Mouse (Mus musculus) frontal cortex, adult 2 months (tissue): Measurements from ENCODE around the gene Ctsd. TPM values are rescaled to one million over a fixed set of nuclear protein-coding genes. Genes with fewer than 3 reads are reported as not detected.
"Not testable (repeated sequence)": the region's sequence is repeated elsewhere in the genome, so short reads cannot be mapped to it uniquely, and the experiment has no call there.

Source experiments
- DNase-seq, 2 experiments: peaks; one replicate each; pipeline ENCODE4 v3.0.0; 2022; ENCODE audit warnings: low spot score in 1 of 2; ENCODE audit errors: extremely low spot score in 1 of 2
- polyA plus RNA-seq: library from polyadenylated mRNA; depleted of rRNA; stranded (reverse); fragments of >200 nt; gene quantifications from 2 replicates; pipeline ENCODE4 v1.2.3, GENCODE M21; 2012; rRNA removed

Ctsd gene
- polyA plus RNA-seq: 383 and 391 TPM in 2 replicates

- peak; percentile 95 to 98 for DNase-seq
Observed at GRCm38 (mm10) chr7:142387419-142388148, at the start of gene Ctsd. Gene Ctsd, minus strand, starts transcription at chr7:142388038.

GRCm38 (mm10) chr7:142437324-142437723 is 49.5 kb upstream of the Ctsd start:
- DNase-seq: no peak

GRCm38 (mm10) chr7:142435524-142435923 is 47.7 kb upstream of the Ctsd start:
- DNase-seq: peak in 1 of 2 experiments; percentile 93

GRCm38 (mm10) chr7:142434137-142434865 is 46.5 kb upstream of the Ctsd start, which contains the start of gene Syt8:
Gene Syt8, plus strand, starts transcription at chr7:142434850.
- DNase-seq: no peak

- no peak for DNase-seq
Observed at GRCm38 (mm10) chr7:142433623-142434022, 45.8 kb upstream of the Ctsd start.

- no peak for DNase-seq
Observed at GRCm38 (mm10) chr7:142431106-142431505, 43.3 kb upstream of the Ctsd start.

- peak in 1 of 2 experiments; percentile 29 for DNase-seq
Observed at GRCm38 (mm10) chr7:142430160-142430678, 42.4 kb upstream of the Ctsd start.

- no peak for DNase-seq
Observed at GRCm38 (mm10) chr7:142428213-142428612, 40.4 kb upstream of the Ctsd start.

GRCm38 (mm10) chr7:142425641-142426213 is 37.9 kb upstream of the Ctsd start:
- DNase-seq: no peak

- DNase-seq: no peak
Observed at GRCm38 (mm10) chr7:142421826-142422225, 34.0 kb upstream of the Ctsd start.

- DNase-seq: no peak
Observed at GRCm38 (mm10) chr7:142419887-142420286, 32.0 kb upstream of the Ctsd start.

GRCm38 (mm10) chr7:142418679-142419078 is 30.8 kb upstream of the Ctsd start:
- DNase-seq: no peak

GRCm38 (mm10) chr7:142418027-142418426 is 30.2 kb upstream of the Ctsd start:
- DNase-seq: no peak

- no peak for DNase-seq
Observed at GRCm38 (mm10) chr7:142416225-142416624, 28.4 kb upstream of the Ctsd start.

GRCm38 (mm10) chr7:142415314-142415713 is 27.5 kb upstream of the Ctsd start:
- DNase-seq: no peak

GRCm38 (mm10) chr7:142413285-142413684 is 25.4 kb upstream of the Ctsd start:
- DNase-seq: no peak

- DNase-seq: no peak
Observed at GRCm38 (mm10) chr7:142409603-142410002, 21.8 kb upstream of the Ctsd start.

- DNase-seq: no peak
Observed at GRCm38 (mm10) chr7:142408686-142409085, 20.8 kb upstream of the Ctsd start.

GRCm38 (mm10) chr7:142407935-142408334 is 20.1 kb upstream of the Ctsd start:
- DNase-seq: no peak

- DNase-seq: not testable (repeated sequence)
Observed at GRCm38 (mm10) chr7:142405134-142405533, 17.3 kb upstream of the Ctsd start.

- no peak for DNase-seq
Observed at GRCm38 (mm10) chr7:142403591-142403990, 15.8 kb upstream of the Ctsd start.
